In the genomic region with DNA sequence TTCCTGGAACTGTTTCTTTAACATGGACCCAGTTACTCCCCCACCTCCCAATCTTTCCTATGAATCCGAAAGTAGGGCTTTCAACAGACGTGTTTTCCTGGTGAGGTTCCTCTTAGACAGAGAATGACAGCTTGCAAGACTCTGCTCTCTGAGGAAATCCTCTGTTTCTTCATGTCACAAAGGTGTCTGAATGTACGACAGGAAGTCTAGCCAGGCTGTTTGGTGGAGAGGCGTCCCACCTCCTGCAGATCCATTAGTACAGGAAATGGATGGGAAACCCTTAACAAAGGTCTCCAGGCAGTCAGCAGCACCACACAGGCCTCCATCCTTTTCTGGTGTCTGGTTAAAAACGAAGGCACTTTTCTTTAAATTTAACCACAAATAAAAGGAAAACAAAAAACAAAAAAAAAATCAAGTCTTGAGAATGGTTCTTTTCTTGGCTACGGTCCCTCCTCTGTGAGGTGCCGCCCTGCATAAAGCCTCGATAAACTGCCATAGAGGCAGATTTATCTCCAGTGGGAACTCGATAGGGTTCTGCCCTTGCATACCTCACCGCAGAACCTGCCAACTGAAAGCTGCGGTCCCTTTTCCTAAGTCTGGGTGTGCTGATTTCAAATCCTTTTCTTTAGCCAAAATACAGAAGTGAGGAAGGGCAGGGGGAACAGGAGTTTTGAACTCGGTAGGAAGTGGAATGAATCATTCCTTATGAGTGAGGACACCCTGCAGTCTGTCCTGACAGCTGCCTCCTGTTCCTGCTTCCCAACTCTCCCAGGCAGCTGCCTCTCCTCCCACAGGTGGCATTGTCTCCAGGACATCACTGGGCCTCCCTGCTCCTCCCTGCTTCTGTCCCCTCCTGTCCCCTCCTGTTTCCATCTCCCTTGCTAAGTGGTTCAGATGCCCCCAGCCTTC, we compare ENCODE assay signal across 8 mouse cellular contexts. TPM values are rescaled to one million over a fixed set of nuclear protein-coding genes. Genes with fewer than 3 reads are reported as not detected.
DNase-seq lines count a peak whose midpoint lies in the region; ATAC-seq and TF ChIP-seq lines count a peak whose summit lies in the region.

No protein-coding gene starts in this region.

- H3K4me1 ChIP-seq in embryonic fibroblast, embryonic 13.5 days (ENCODE audit: control insufficient read depth, insufficient read depth, low read length), result 0 out of 2 replicates have a peak, but pooled peaks cover 7% of the 10 kb centered on the region
- peaks cover 24% of the 10 kb centered on the region for H3K4me1 ChIP-seq in hindbrain, embryonic 15.5 days (replicated peaks)
- peaks cover 20% of the 10 kb centered on the region for H3K4me1 ChIP-seq in liver, embryonic 13.5 days (replicated peaks)

- DNase-seq in 3134 (ENCODE audit: extremely low read depth, insufficient read length, low spot score), result peak; percentile 43
- DNase-seq in CD4-positive helper T cell, adult 2 months (ENCODE audit: low read depth, low spot score), result peak; percentile 23
- DNase-seq in liver, embryonic 13.5 days, result no peak
- no peak for DNase-seq in c-Kit-positive CD71-positive TER-119-positive erythroid progenitor cells, embryonic 14.5 days (ENCODE audit: low spot score)
- no peak for DNase-seq in cerebellum, adult 11-12 months

- H3K36me3 ChIP-seq in hindbrain, embryonic 15.5 days, result no peaks in the 10 kb centered on the region; the same call in 1 of the 2 replicates
- H3K36me3 ChIP-seq in liver, embryonic 13.5 days, result no peaks in the 10 kb centered on the region
- no peaks in the 10 kb centered on the region for H3K36me3 ChIP-seq in myocyte (ENCODE audit: control insufficient read depth, insufficient read depth)

- H3K9me3 ChIP-seq in hindbrain, embryonic 15.5 days, result no peaks in the 10 kb centered on the region
- no peaks in the 10 kb centered on the region for H3K9me3 ChIP-seq in liver, embryonic 13.5 days (replicated peaks)

- no peaks in the 10 kb centered on the region for H3K27me3 ChIP-seq in hindbrain, embryonic 15.5 days
- H3K27me3 ChIP-seq in liver, embryonic 13.5 days, result no peaks in the 10 kb centered on the region
- H3K27me3 ChIP-seq in myocyte (ENCODE audit: control insufficient read depth, insufficient read depth, insufficient read length), result no peaks in the 10 kb centered on the region

- TF ChIP-seq CTCF in embryonic fibroblast, embryonic 13.5 days (IDR thresholded peaks at IDR 0.05; ENCODE audit: borderline replicate concordance, insufficient read depth, low read length), result no peak

- TF ChIP-seq POLR2A in embryonic fibroblast, embryonic 13.5 days (IDR thresholded peaks at IDR 0.05; ENCODE audit: low read depth, low read length), result no peak
- no peak for TF ChIP-seq POLR2A in myocyte (IDR thresholded peaks at IDR 0.05; ENCODE audit: insufficient read length, low read depth)

- WGBS in hindbrain, embryonic 15.5 days, result 5% methylated on average over 12 of the region's 12 CpGs
- WGBS in liver, embryonic 13.5 days (ENCODE audit: insufficient replicate concordance), result 5% methylated on average over 12 of the region's 12 CpGs

- H3K9ac ChIP-seq in hindbrain, embryonic 15.5 days, result peak overlapping the region; percentile 59
- H3K9ac ChIP-seq in liver, embryonic 13.5 days, result peak overlapping the region; percentile 68; the same call in 1 of the 2 replicates

- no peaks in the 10 kb centered on the region for H3K79me2 ChIP-seq in myocyte (ENCODE audit: control insufficient read depth, insufficient read depth)

- peak overlapping the region; percentile 69 for H3K4me2 ChIP-seq in hindbrain, embryonic 15.5 days
- H3K4me2 ChIP-seq in liver, embryonic 13.5 days, result peak overlapping the region; percentile 79
- peak overlapping the region; percentile 68 for H3K4me2 ChIP-seq in myocyte (ENCODE audit: low read depth)

- H3K4me3 ChIP-seq in embryonic fibroblast, embryonic 13.5 days (ENCODE audit: insufficient read depth, low read length), result peak overlapping the region; percentile 52
- peak overlapping the region; percentile 75 for H3K4me3 ChIP-seq in hindbrain, embryonic 15.5 days
- H3K4me3 ChIP-seq in liver, embryonic 13.5 days (replicated peaks), result peak overlapping the region; percentile 65
- peak overlapping the region; percentile 63 for H3K4me3 ChIP-seq in myocyte

- H3ac ChIP-seq in myocyte (ENCODE audit: control insufficient read depth, insufficient read length), result peak overlapping the region; percentile 57

- no peak overlapping the region; the same call in 1 of the 2 replicates for H3K27ac ChIP-seq in embryonic fibroblast, embryonic 13.5 days (ENCODE audit: insufficient read depth, low read length)
- peak overlapping the region; percentile 70 for H3K27ac ChIP-seq in hindbrain, embryonic 15.5 days (replicated peaks)
- H3K27ac ChIP-seq in liver, embryonic 13.5 days, result no peak overlapping the region; the same call in none of the 2 replicates

- ATAC-seq in hindbrain, embryonic 15.5 days (ENCODE audit: low FRiP score, low read depth), result peak; percentile 9; the same call in 1 of the 2 replicates
- ATAC-seq in liver, embryonic 13.5 days (ENCODE audit: low read depth), result no peak

TF ChIP-seq in myocyte, 11 proteins besides CTCF, POLR2A, EP300 and RAD21:
- no peak for TF ChIP-seq REST (IDR thresholded peaks at IDR 0.05; ENCODE audit: insufficient read depth, insufficient read length)
- TF ChIP-seq MYOD1 (IDR thresholded peaks at IDR 0.05; ENCODE audit: control insufficient read depth in 1 of 3, insufficient read length in 2 of 3, low read depth in 2 of 3), result peak; percentile 15 to 91 (median 80)
- TF ChIP-seq USF1 (IDR thresholded peaks at IDR 0.05; ENCODE audit: low read depth), result no peak
- peak; percentile 63 for TF ChIP-seq TCF3 (IDR thresholded peaks at IDR 0.05; ENCODE audit: insufficient read length, low read depth)
- no peak for TF ChIP-seq CEBPB (IDR thresholded peaks at IDR 0.05; ENCODE audit: insufficient read depth, poor library complexity, severe bottlenecking)
- TF ChIP-seq MYOG (IDR thresholded peaks at IDR 0.05; ENCODE audit: control insufficient read depth in 1 of 3, insufficient read depth in 1 of 3, insufficient read length in 2 of 3, low read depth in 2 of 3), result peak; percentile 79 to 95 (median 81)

RNA-seq across cellular contexts. Expression of a gene that starts 24.9 kb away (rescaled TPM):
- polyA plus RNA-seq in embryonic fibroblast, embryonic 13.5 days (2011; ENCODE audit: insufficient read length, low read depth, missing spikeins), result 10.4 and 13.9 TPM in 2 replicates
- polyA plus RNA-seq in hindbrain, embryonic 15.5 days (2015; fragmentation: Nextera tagmentation; extraction: Ambion mirVana), result 16.7 and 19.5 TPM in 2 replicates
- polyA plus RNA-seq in liver, embryonic 13.5 days (2015; fragmentation: Nextera tagmentation; extraction: Ambion mirVana), result 5.6 and 6.7 TPM in 2 replicates
- polyA plus RNA-seq in myocyte (2012; fragmentation: generic; extraction: Trizol), result 4.2 TPM

RNA-seq across cellular contexts. Expression of a gene that starts 56.4 kb away (rescaled TPM):
- polyA plus RNA-seq in embryonic fibroblast, embryonic 13.5 days (2011; ENCODE audit: insufficient read length, low read depth, missing spikeins), result 10.9 and 12.7 TPM in 2 replicates
- polyA plus RNA-seq in hindbrain, embryonic 15.5 days (2015; fragmentation: Nextera tagmentation; extraction: Ambion mirVana), result 24.4 and 28.3 TPM in 2 replicates
- polyA plus RNA-seq in liver, embryonic 13.5 days (2015; fragmentation: Nextera tagmentation; extraction: Ambion mirVana), result 0.47 and 0.78 TPM in 2 replicates
- polyA plus RNA-seq in myocyte (2012; fragmentation: generic; extraction: Trizol), result 0.46 TPM

Comparison
In these comparisons a context has a peak if more than half of its experiments do, and no peak if none do; other contexts are left out.
1. DNase-seq: peak in 3134 (single experiment) and CD4-positive helper T cell, adult 2 months (single experiment); none in liver, embryonic 13.5 days (single experiment), c-Kit-positive CD71-positive TER-119-positive erythroid progenitor cells, embryonic 14.5 days (single experiment) and cerebellum, adult 11-12 months (single experiment).
2. Peak in every context shown above with its lines, with median percentiles within 50 percentile points of each other: H3K4me3 ChIP-seq and H3K4me2 ChIP-seq.